Mouse (Mus musculus): ENCODE data around the gene Zfp691. TPM values are rescaled to one million over a fixed set of nuclear protein-coding genes. Genes with fewer than 3 reads are reported as not detected.

Gene Zfp691
- 5.8 TPM in 2 replicates for polyA plus RNA-seq (2011; ENCODE audit: insufficient read depth, insufficient read length, low replicate concordance, missing spikeins)

- peak within 1 kb of the TSS; percentile 28; the same call in 1 of the 2 replicates for H3K27ac ChIP-seq (ENCODE audit: control insufficient read depth, insufficient read depth, low read depth, low read length, poor library complexity)
- TF ChIP-seq CTCF (IDR thresholded peaks at IDR 0.05; ENCODE audit: control insufficient read depth, insufficient read depth, low read length) (no peak), POLR2A (IDR thresholded peaks at IDR 0.05; ENCODE audit: borderline replicate concordance, control insufficient read depth, low read depth, low read length) (peak; percentile 85; the same call in 1 of the 2 replicates)
- under 1% methylated on average over 40 of the region's 40 CpGs for WGBS
- H3K4me1 ChIP-seq (ENCODE audit: control insufficient read depth, insufficient read depth, low read length) = peaks cover 1% of the 10 kb centered on the region
- H3K4me3 ChIP-seq (replicated peaks; ENCODE audit: control insufficient read depth, low read depth, low read length) = peak within 1 kb of the TSS; percentile 98
These were observed at the start of gene Zfp691 for GRCm38 (mm10) chr4:119173851-119174453. TSS of gene Zfp691 (minus strand) at chr4:119174195.

- no peak overlapping the region for H3K4me3 ChIP-seq (replicated peaks; ENCODE audit: control insufficient read depth, low read depth, low read length)
- no peaks in the 10 kb centered on the region for H3K4me1 ChIP-seq (ENCODE audit: control insufficient read depth, insufficient read depth, low read length)
- TF ChIP-seq POLR2A (IDR thresholded peaks at IDR 0.05; ENCODE audit: borderline replicate concordance, control insufficient read depth, low read depth, low read length) (no peak), CTCF (IDR thresholded peaks at IDR 0.05; ENCODE audit: control insufficient read depth, insufficient read depth, low read length) (peak; percentile 71)
- WGBS = 56% methylated on average over 1 of the region's 1 CpGs
- H3K27ac ChIP-seq (ENCODE audit: control insufficient read depth, insufficient read depth, low read depth, low read length, poor library complexity) = no peak overlapping the region
These were observed 49.7 kb upstream of the Zfp691 start for GRCm38 (mm10) chr4:119223696-119224095.

GRCm38 (mm10) chr4:119218169-119218568 is 44.2 kb upstream of the Zfp691 start, which contains the start of gene Tmem269:
TSS of gene Tmem269 (minus strand) at chr4:119218217.
- Histone ChIP-seq H3K4me1 (ENCODE audit: control insufficient read depth, insufficient read depth, low read length) (no peaks in the 10 kb centered on the region), H3K4me3 (replicated peaks; ENCODE audit: control insufficient read depth, low read depth, low read length) (no peak within 1 kb of the TSS), H3K27ac (ENCODE audit: control insufficient read depth, insufficient read depth, low read depth, low read length, poor library complexity) (no peak within 1 kb of the TSS)
- 41% methylated on average over 11 of the region's 11 CpGs for WGBS
- no peak for TF ChIP-seq CTCF (IDR thresholded peaks at IDR 0.05; ENCODE audit: control insufficient read depth, insufficient read depth, low read length)
- TF ChIP-seq POLR2A (IDR thresholded peaks at IDR 0.05; ENCODE audit: borderline replicate concordance, control insufficient read depth, low read depth, low read length) = no peak

GRCm38 (mm10) chr4:119216667-119217066 is 42.7 kb upstream of the Zfp691 start:
- H3K27ac ChIP-seq (ENCODE audit: control insufficient read depth, insufficient read depth, low read depth, low read length, poor library complexity) = no peak overlapping the region
- no peaks in the 10 kb centered on the region for H3K4me1 ChIP-seq (ENCODE audit: control insufficient read depth, insufficient read depth, low read length)
- H3K4me3 ChIP-seq (replicated peaks; ENCODE audit: control insufficient read depth, low read depth, low read length) = no peak overlapping the region
- no peak for TF ChIP-seq CTCF (IDR thresholded peaks at IDR 0.05; ENCODE audit: control insufficient read depth, insufficient read depth, low read length)
- 64% methylated on average over 8 of the region's 8 CpGs for WGBS

GRCm38 (mm10) chr4:119204672-119205071 is 30.7 kb upstream of the Zfp691 start:
- no peak overlapping the region for H3K4me3 ChIP-seq (replicated peaks; ENCODE audit: control insufficient read depth, low read depth, low read length)
- no peak overlapping the region for H3K27ac ChIP-seq (ENCODE audit: control insufficient read depth, insufficient read depth, low read depth, low read length, poor library complexity)
- 20% methylated on average over 8 of the region's 8 CpGs for WGBS
- H3K4me1 ChIP-seq (ENCODE audit: control insufficient read depth, insufficient read depth, low read length) = no peaks in the 10 kb centered on the region
- TF ChIP-seq POLR2A (IDR thresholded peaks at IDR 0.05; ENCODE audit: borderline replicate concordance, control insufficient read depth, low read depth, low read length) (no peak), CTCF (IDR thresholded peaks at IDR 0.05; ENCODE audit: control insufficient read depth, insufficient read depth, low read length) (peak; percentile 88)

GRCm38 (mm10) chr4:119198105-119198504 is 24.1 kb upstream of the Zfp691 start:
- peaks cover 6% of the 10 kb centered on the region for H3K4me1 ChIP-seq (ENCODE audit: control insufficient read depth, insufficient read depth, low read length)
- WGBS = 79% methylated on average over 6 of the region's 6 CpGs
- no peak overlapping the region for H3K4me3 ChIP-seq (replicated peaks; ENCODE audit: control insufficient read depth, low read depth, low read length)
- TF ChIP-seq CTCF (IDR thresholded peaks at IDR 0.05; ENCODE audit: control insufficient read depth, insufficient read depth, low read length) (no peak), POLR2A (IDR thresholded peaks at IDR 0.05; ENCODE audit: borderline replicate concordance, control insufficient read depth, low read depth, low read length) (no peak)
- H3K27ac ChIP-seq (ENCODE audit: control insufficient read depth, insufficient read depth, low read depth, low read length, poor library complexity) = 0 out of 2 replicates have a peak overlapping the region, but pooled peaks have one; percentile 20

- TF ChIP-seq CTCF (IDR thresholded peaks at IDR 0.05; ENCODE audit: control insufficient read depth, insufficient read depth, low read length) = no peak; the same call in 1 of the 2 replicates
- TF ChIP-seq POLR2A (IDR thresholded peaks at IDR 0.05; ENCODE audit: borderline replicate concordance, control insufficient read depth, low read depth, low read length) = 0 out of 2 replicates have a peak, but pooled peaks have one; percentile 2
- 22% methylated on average over 17 of the region's 18 CpGs for WGBS
- Histone ChIP-seq H3K4me3 (replicated peaks; ENCODE audit: control insufficient read depth, low read depth, low read length) (peak overlapping the region; percentile 96), H3K4me1 (ENCODE audit: control insufficient read depth, insufficient read depth, low read length) (peaks cover 6% of the 10 kb centered on the region), H3K27ac (ENCODE audit: control insufficient read depth, insufficient read depth, low read depth, low read length, poor library complexity) (peak overlapping the region; percentile 35)
These were observed 21.8 kb upstream of the Zfp691 start for GRCm38 (mm10) chr4:119195582-119196320.

GRCm38 (mm10) chr4:119194909-119195581 is 21.1 kb upstream of the Zfp691 start, which contains the start of gene Svbp:
TSS of gene Svbp (plus strand) at chr4:119195306.
- under 1% methylated on average over 47 of the region's 47 CpGs for WGBS

More at GRCm38 (mm10) chr4:119194909-119195581, 21.1 kb upstream of the Zfp691 start, which contains the start of gene Svbp:
- peaks cover 6% of the 10 kb centered on the region for H3K4me1 ChIP-seq (ENCODE audit: control insufficient read depth, insufficient read depth, low read length)
- TF ChIP-seq POLR2A (IDR thresholded peaks at IDR 0.05; ENCODE audit: borderline replicate concordance, control insufficient read depth, low read depth, low read length) = peak; percentile 49; the same call in 1 of the 2 replicates
- no peak for TF ChIP-seq CTCF (IDR thresholded peaks at IDR 0.05; ENCODE audit: control insufficient read depth, insufficient read depth, low read length)
- peak within 1 kb of the TSS; percentile 96 for H3K4me3 ChIP-seq (replicated peaks; ENCODE audit: control insufficient read depth, low read depth, low read length)
- peak within 1 kb of the TSS; percentile 35 for H3K27ac ChIP-seq (ENCODE audit: control insufficient read depth, insufficient read depth, low read depth, low read length, poor library complexity)
